Mouse (Mus musculus) forebrain, postnatal 0 days (tissue): Measurements from ENCODE around the gene Ofcc1. TPM values are rescaled to one million over a fixed set of nuclear protein-coding genes. Genes with fewer than 3 reads are reported as not detected.

ENCODE experiments used
- ATAC-seq: fragments of 200-750 bp; cut with Nextera tagmentation; 2 replicates; pipeline ENCODE4 v1.8.0; 2017; ENCODE audit warnings: mild to moderate bottlenecking, moderate library complexity
- DNase-seq: peaks from one replicate; pipeline ENCODE4 v3.0.0-alpha.2; 2015
- H3K27ac ChIP-seq: fragments of 300-500 bp; sonication (generic); 2 replicates; pipeline ENCODE4 v1.5.1; 2014; ENCODE audit warnings: low read depth, mild to moderate bottlenecking, antibody characterized with exemption, low read length, moderate library complexity, mixed read lengths
- H3K27me3 ChIP-seq: fragments of 300-500 bp; sonication (generic); 2 replicates; pipeline ENCODE4 v1.6.1; 2014; ENCODE audit warnings: mild to moderate bottlenecking, low read length, mixed read lengths; ENCODE audit not compliant: insufficient read depth
- H3K36me3 ChIP-seq: fragments of 300-500 bp; sonication (generic); 2 replicates; pipeline ENCODE4 v1.6.1; 2014; ENCODE audit warnings: mild to moderate bottlenecking, moderate library complexity; ENCODE audit not compliant: insufficient read depth
- H3K4me1 ChIP-seq: fragments of 300-500 bp; sonication (generic); 2 replicates; pipeline ENCODE4 v1.6.1; 2014; ENCODE audit warnings: antibody characterized with exemption; ENCODE audit not compliant: insufficient read depth
- H3K4me2 ChIP-seq: fragments of 300-500 bp; sonication (generic); 2 replicates; pipeline ENCODE4 v1.6.1; 2014; ENCODE audit warnings: low read depth, mild to moderate bottlenecking, moderate library complexity
- H3K4me3 ChIP-seq: fragments of 300-500 bp; sonication (generic); 2 replicates; pipeline ENCODE4 v1.5.1; 2014; ENCODE audit warnings: low read depth, low read length, mixed read lengths
- H3K9ac ChIP-seq: fragments of 300-500 bp; sonication (generic); 2 replicates; pipeline ENCODE4 v1.6.1; 2014; ENCODE audit warnings: mild to moderate bottlenecking
- H3K9me3 ChIP-seq: fragments of 300-500 bp; sonication (generic); 2 replicates; pipeline ENCODE4 v1.6.1; 2016; ENCODE audit warnings: low read length
- CTCF ChIP-seq: sonication (generic); IDR thresholded peaks from 2 replicates; pipeline ENCODE4 v1.5.1; 2016; ENCODE audit warnings: antibody characterized with exemption, control low read depth, low read depth
- WGBS: fragments of 180-500 bp; shearing (Covaris S2); extraction: QIAGEN DNeasy Blood & Tissue Kit; methylation state at CpG from one replicate; pipeline ENCODE4 v1.1.7; 2014; 5-methylcytosine and 5-hydroxymethylcytosine counted together
- polyA plus RNA-seq: library from polyadenylated mRNA; unstranded; fragments of >200 nt; fragmentation: Nextera tagmentation; extraction: Ambion mirVana; gene quantifications from 2 replicates; pipeline ENCODE4 v1.2.1, GENCODE M21; 2015
- total RNA-seq: library from RNA; depleted of rRNA; stranded (reverse); fragments of >200 nt; gene quantifications from 2 replicates; pipeline ENCODE4 v1.2.3, GENCODE M21; 2014

The Ofcc1 gene
- total and polyA plus RNA-seq, 2 experiments from 2014 or later = not detected

DNA sequence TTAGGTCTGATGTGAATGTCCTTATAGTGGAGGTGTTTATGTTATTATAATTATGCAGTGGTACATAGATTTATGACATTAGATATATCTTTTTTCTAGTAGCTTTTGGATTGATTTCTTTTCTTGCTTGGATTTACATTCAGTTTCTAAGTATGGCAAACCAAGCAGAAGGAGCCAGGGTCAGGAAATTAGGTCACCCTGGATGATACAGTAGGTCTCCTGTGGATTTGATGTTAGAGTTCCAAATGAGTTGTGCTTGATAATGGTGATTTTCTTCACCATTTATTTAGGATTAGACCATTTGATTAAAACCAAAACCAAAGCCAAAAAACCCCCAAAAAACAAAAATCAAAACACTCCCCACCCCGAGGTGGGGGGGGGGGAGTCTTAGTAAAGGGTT lies 338.6 kb downstream of the Ofcc1 start:
- Histone ChIP-seq H3K4me3 (no peak overlapping the region), H3K4me1 (no peaks in the 10 kb centered on the region), H3K9ac (no peak overlapping the region), H3K27me3 (no peaks in the 10 kb centered on the region), H3K4me2 (no peak overlapping the region), H3K36me3 (no peaks in the 10 kb centered on the region), H3K27ac (no peak overlapping the region), H3K9me3 (no peaks in the 10 kb centered on the region)
- no peak for ATAC-seq
- WGBS = 45% methylated on average over 1 of the region's 1 CpGs
- no peak for TF ChIP-seq CTCF
- no peak for DNase-seq

DNA sequence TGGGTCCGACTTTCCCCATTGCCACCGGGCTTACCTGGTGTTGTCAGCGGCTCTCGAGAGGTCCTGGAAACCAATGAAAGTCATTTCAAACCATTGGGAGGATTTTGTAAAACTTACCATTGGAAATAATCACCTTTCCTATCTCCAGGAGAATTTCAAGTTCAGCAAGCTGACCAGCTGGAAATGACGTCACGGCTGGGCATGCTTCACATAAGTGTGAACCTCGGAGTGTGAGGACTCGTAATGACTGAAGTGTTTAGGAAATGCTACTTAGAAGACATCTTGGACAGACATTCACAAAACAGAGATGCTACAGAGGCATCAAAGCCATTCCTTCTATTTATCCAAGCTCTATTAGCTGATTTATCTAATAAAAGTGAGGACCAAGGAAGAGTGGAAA lies 361.0 kb downstream of the Ofcc1 start:
- no peaks in the 10 kb centered on the region for H3K9me3 ChIP-seq
- 86% methylated on average over 8 of the region's 8 CpGs for WGBS
- no peak for TF ChIP-seq CTCF

DNA sequence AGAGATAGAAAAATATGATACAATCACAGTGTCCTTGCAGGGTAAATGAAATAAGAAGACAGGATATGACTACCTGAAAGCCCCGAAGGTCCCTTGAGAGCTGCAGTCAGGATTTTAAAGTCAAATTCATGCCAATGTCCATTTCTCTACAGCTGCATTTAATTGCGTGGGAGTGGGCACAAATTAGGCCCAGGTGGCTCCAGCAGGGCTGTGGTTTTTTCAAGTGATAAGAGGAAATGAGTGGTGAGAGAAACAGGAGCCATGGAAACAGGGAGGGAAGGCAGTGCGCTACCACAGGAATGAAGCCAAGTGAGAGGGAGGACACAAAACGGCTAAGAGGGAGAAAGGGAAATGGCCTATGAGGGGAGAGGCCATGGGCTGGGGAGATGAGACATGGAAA lies 363.3 kb downstream of the Ofcc1 start:
- Histone ChIP-seq H3K9me3 (no peaks in the 10 kb centered on the region), H3K27me3 (no peaks in the 10 kb centered on the region), H3K36me3 (no peaks in the 10 kb centered on the region), H3K4me3 (no peak overlapping the region), H3K27ac (no peak overlapping the region), H3K4me2 (no peak overlapping the region), H3K9ac (no peak overlapping the region), H3K4me1 (no peaks in the 10 kb centered on the region)
- TF ChIP-seq CTCF = no peak
- ATAC-seq (no peak), DNase-seq (no peak)
- WGBS = 76% methylated on average over 4 of the region's 4 CpGs

More for the DNA sequence above, 361.0 kb downstream of the Ofcc1 start:
- H3K4me2 ChIP-seq = no peak overlapping the region
- H3K27me3 ChIP-seq = no peaks in the 10 kb centered on the region
- no peak overlapping the region for H3K9ac ChIP-seq
- H3K4me1 ChIP-seq = no peaks in the 10 kb centered on the region
- ATAC-seq (no peak), DNase-seq (no peak)
- no peak overlapping the region for H3K4me3 ChIP-seq
- H3K27ac ChIP-seq = no peak overlapping the region
- no peaks in the 10 kb centered on the region for H3K36me3 ChIP-seq

DNA sequence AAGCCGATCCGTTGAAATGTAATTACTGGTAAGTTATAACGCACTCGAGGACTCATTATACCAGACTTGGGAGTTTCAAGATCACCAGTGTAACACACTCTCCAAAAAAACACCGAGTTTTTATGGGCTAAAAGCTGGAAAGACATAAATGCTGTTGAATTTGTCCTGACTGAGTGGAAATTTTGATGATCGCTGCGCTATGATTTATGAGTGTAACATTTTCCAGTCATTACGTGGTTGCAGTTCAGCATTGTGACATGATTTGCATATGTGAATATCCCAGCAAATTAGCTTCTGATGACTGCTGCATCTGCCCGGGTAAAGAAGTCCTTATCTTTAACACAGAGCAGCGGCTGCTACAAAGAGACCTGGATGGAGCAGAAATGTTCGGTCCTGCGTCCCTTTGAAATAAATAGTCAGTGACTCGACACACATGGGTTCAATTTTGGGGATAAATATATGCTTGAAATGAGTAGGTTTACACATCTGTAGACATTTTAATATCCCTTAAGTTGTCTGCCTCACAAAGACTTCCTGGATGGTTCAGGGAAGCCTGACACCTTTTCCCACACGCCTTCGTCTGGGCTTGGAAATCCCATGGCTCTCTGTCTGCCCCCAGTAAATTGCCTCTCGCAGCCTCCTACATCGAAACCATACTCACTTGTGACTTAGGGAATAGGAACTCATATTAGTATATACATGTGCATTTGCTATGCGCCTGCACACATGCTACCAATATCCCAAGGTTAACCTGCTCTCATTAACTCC lies 381.8 kb downstream of the Ofcc1 start:
- H3K27ac ChIP-seq = no peak overlapping the region
- 72% methylated on average over 18 of the region's 18 CpGs for WGBS
- H3K9me3 ChIP-seq = no peaks in the 10 kb centered on the region
- ATAC-seq = no peak
- H3K4me2 ChIP-seq = no peak overlapping the region
- H3K36me3 ChIP-seq = no peaks in the 10 kb centered on the region
- H3K27me3 ChIP-seq = no peaks in the 10 kb centered on the region
- no peak overlapping the region for H3K9ac ChIP-seq
- DNase-seq = no peak
- no peak for TF ChIP-seq CTCF
- no peaks in the 10 kb centered on the region for H3K4me1 ChIP-seq
- H3K4me3 ChIP-seq = no peak overlapping the region

DNA sequence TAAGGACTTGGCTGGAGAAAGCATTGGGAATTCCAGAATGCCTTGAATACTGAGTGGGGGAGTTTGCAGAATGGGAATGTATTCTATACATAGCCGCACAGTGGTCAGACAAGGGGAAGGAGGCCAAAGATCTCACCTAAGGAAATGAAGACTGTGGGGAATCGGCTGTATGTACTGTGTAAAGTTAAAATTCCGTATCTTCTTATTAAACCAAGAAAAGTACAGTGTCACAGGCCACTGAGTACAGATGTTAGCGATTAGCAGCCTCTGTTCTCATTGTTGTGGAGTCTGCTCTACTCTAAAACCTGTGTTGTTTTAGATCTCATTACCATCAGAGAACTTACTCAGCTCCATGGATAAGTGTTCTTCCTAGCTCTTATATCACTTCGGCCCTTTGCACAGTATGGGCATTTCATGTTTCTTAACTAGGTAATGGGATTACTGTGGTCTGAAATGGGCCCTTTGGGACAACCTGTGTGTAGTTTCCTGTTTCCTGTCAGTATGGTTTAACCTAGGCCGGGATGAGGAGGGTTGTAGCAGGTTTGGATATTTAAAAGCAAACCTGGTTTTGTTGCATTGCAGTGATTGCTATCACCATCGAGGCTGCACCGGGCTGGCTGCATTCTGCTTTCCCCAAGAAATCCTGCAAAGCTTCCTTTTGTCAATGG lies 392.8 kb downstream of the Ofcc1 start:
- 88% methylated on average over 8 of the region's 8 CpGs for WGBS
- no peak for DNase-seq
- H3K4me2 ChIP-seq = no peak overlapping the region
- no peaks in the 10 kb centered on the region for H3K4me1 ChIP-seq
- no peaks in the 10 kb centered on the region for H3K27me3 ChIP-seq
- no peak for ATAC-seq
- H3K27ac ChIP-seq = no peak overlapping the region
- no peaks in the 10 kb centered on the region for H3K36me3 ChIP-seq
- no peak overlapping the region for H3K9ac ChIP-seq
- no peak for TF ChIP-seq CTCF
- H3K9me3 ChIP-seq = no peaks in the 10 kb centered on the region
- no peak overlapping the region for H3K4me3 ChIP-seq

DNA sequence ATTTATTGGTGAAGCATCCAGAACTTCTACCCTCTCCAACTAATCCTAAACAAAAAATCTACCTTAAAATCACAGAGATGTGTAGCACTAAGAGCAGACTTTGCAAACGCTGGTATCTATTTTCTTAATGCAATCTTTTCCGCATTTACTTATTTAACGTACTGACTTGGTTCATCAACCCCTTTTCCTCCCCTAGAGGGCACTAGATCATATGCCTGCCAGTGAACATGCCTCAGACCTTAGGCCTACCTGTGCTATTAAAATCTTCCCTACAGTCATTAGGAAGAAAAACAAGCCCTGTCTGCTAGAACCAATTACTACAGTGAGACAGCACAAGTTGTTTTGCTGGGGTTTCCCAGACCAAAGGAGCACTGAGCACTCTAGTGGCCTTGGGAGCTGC lies 404.0 kb downstream of the Ofcc1 start:
- ATAC-seq (no peak), DNase-seq (peak; percentile 4)
- H3K4me2 ChIP-seq = no peak overlapping the region
- 69% methylated on average over 3 of the region's 3 CpGs for WGBS
- no peaks in the 10 kb centered on the region for H3K9me3 ChIP-seq
- no peak overlapping the region for H3K4me3 ChIP-seq
- no peak overlapping the region for H3K27ac ChIP-seq
- no peak overlapping the region for H3K9ac ChIP-seq
- TF ChIP-seq CTCF = 0 out of 2 replicates have a peak, but pooled peaks have one; percentile 27
- H3K4me1 ChIP-seq = no peaks in the 10 kb centered on the region
- no peaks in the 10 kb centered on the region for H3K36me3 ChIP-seq
- H3K27me3 ChIP-seq = no peaks in the 10 kb centered on the region

DNA sequence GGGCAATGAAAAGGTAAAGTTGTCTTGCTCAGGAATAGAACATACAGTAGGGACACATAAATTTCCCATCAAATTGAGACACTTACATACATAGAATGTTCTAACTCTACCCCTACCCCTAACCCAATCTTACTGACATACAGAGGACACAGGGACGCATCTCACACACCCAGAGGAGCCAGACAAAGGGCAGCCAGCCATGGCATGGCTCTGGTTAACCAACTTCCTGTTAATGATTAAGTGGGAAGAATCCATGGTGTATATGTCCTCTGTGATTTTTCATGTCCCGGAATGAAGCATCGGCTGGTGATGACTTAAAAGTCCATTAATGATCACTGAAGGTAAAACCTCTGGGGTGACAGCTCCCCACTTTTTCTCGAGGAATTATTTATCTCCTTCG lies 405.2 kb downstream of the Ofcc1 start:
- Histone ChIP-seq H3K4me3 (no peak overlapping the region), H3K36me3 (no peaks in the 10 kb centered on the region), H3K27ac (no peak overlapping the region), H3K4me2 (no peak overlapping the region), H3K9ac (no peak overlapping the region), H3K4me1 (no peaks in the 10 kb centered on the region), H3K9me3 (no peaks in the 10 kb centered on the region), H3K27me3 (no peaks in the 10 kb centered on the region)
- TF ChIP-seq CTCF = no peak
- 70% methylated on average over 5 of the region's 5 CpGs for WGBS
- ATAC-seq (no peak), DNase-seq (no peak)
